Mouse (Mus musculus) lung, postnatal 0 days (tissue): ENCODE measurements around the gene Arl10. TPM values are rescaled to one million over a fixed set of nuclear protein-coding genes. Genes with fewer than 3 reads are reported as not detected.

Experiments
- ATAC-seq: fragments of 200-750 bp; cut with Nextera tagmentation; 2 replicates; pipeline ENCODE4 v1.8.0; 2017; ENCODE audit warnings: moderate library complexity
- DNase-seq: peaks from one replicate; pipeline ENCODE4 v3.0.0-alpha.2; 2016; ENCODE audit warnings: low spot score
- H3K27ac ChIP-seq: fragments of 300-500 bp; sonication (generic); 2 replicates; pipeline ENCODE4 v1.5.1; 2014; ENCODE audit warnings: antibody characterized with exemption, mild to moderate bottlenecking, low read length, mixed read lengths
- H3K27me3 ChIP-seq: fragments of 300-500 bp; sonication (generic); replicated peaks from 2 replicates; pipeline ENCODE4 v1.6.1; 2014; ENCODE audit warnings: low read length, mixed read lengths; ENCODE audit not compliant: insufficient read depth
- H3K36me3 ChIP-seq: fragments of 300-500 bp; sonication (generic); 2 replicates; pipeline ENCODE4 v1.6.1; 2014; ENCODE audit warnings: low read length, mixed read lengths; ENCODE audit not compliant: insufficient read depth
- H3K4me1 ChIP-seq: fragments of 300-500 bp; sonication (generic); 2 replicates; pipeline ENCODE4 v1.6.1; 2014; ENCODE audit warnings: antibody characterized with exemption, low read depth, low read length, mixed read lengths; ENCODE audit not compliant: insufficient read depth
- H3K4me2 ChIP-seq: fragments of 300-500 bp; sonication (generic); replicated peaks from 2 replicates; pipeline ENCODE4 v1.6.1; 2014; ENCODE audit warnings: low read depth, mild to moderate bottlenecking, low read length, moderate library complexity, mixed read lengths
- H3K4me3 ChIP-seq: fragments of 300-500 bp; sonication (generic); 2 replicates; pipeline ENCODE4 v1.5.1; 2014; ENCODE audit warnings: low read depth, low read length
- H3K9ac ChIP-seq: fragments of 300-500 bp; sonication (generic); replicated peaks from 2 replicates; pipeline ENCODE4 v1.6.1; 2014; ENCODE audit warnings: low read depth, mild to moderate bottlenecking
- H3K9me3 ChIP-seq: fragments of 300-500 bp; sonication (generic); 2 replicates; pipeline ENCODE4 v1.6.1; 2016; ENCODE audit warnings: low read length, mixed read lengths
- CTCF ChIP-seq: IDR thresholded peaks from 2 replicates; pipeline ENCODE4 v1.5.1; 2016; ENCODE audit warnings: antibody characterized with exemption, mild to moderate bottlenecking
- EP300 ChIP-seq: IDR thresholded peaks from 2 replicates; pipeline ENCODE4 v1.6.1; 2016; ENCODE audit warnings: antibody characterized with exemption, mild to moderate bottlenecking, control low read depth
- WGBS: fragments of 180-500 bp; shearing (Covaris S2); extraction: QIAGEN DNeasy Blood & Tissue Kit; methylation state at CpG from one replicate; pipeline ENCODE4 v1.1.7; 2014; 5-methylcytosine and 5-hydroxymethylcytosine counted together
- polyA plus RNA-seq: library from polyadenylated mRNA; unstranded; fragments of >200 nt; fragmentation: Nextera tagmentation; extraction: Ambion mirVana; gene quantifications from 2 replicates; pipeline ENCODE4 v1.2.1, GENCODE M21; 2015

Gene Arl10
- polyA plus RNA-seq, 1 experiment from 2014 or later = 21.4 TPM

- no peak for ATAC-seq
- H3K27ac ChIP-seq = 0 out of 2 replicates have a peak overlapping the region, but pooled peaks have one; percentile 79
- peak overlapping the region; percentile 64 for H3K4me2 ChIP-seq
- H3K4me3 ChIP-seq = peak overlapping the region; percentile 83
- H3K9me3 ChIP-seq = no peaks in the 10 kb centered on the region
- no peak for TF ChIP-seq CTCF
- TF ChIP-seq EP300 = no peak
- WGBS = under 1% methylated on average over 19 of the region's 19 CpGs
- H3K36me3 ChIP-seq = no peaks in the 10 kb centered on the region
- peak overlapping the region; percentile 74 for H3K9ac ChIP-seq
- H3K27me3 ChIP-seq = no peaks in the 10 kb centered on the region
- no peak for DNase-seq
- no peaks in the 10 kb centered on the region; the same call in 1 of the 2 replicates for H3K4me1 ChIP-seq
These were observed 674 bp downstream of the Arl10 start for GRCm38 (mm10) chr13:54575489-54575888.

GRCm38 (mm10) chr13:54577652-54578507 is 3.1 kb downstream of the Arl10 start:
- H3K27me3 ChIP-seq = no peaks in the 10 kb centered on the region
- no peak overlapping the region for H3K27ac ChIP-seq
- no peak overlapping the region for H3K4me3 ChIP-seq
- no peaks in the 10 kb centered on the region for H3K9me3 ChIP-seq
- no peak for TF ChIP-seq CTCF
- no peak for TF ChIP-seq EP300
- H3K4me2 ChIP-seq = no peak overlapping the region
- peaks cover 5% of the 10 kb centered on the region; the same call in 1 of the 2 replicates for H3K4me1 ChIP-seq
- no peak for ATAC-seq
- H3K9ac ChIP-seq = no peak overlapping the region
- H3K36me3 ChIP-seq = no peaks in the 10 kb centered on the region
- DNase-seq = no peak
- 88% methylated on average over 21 of the region's 21 CpGs for WGBS

- H3K36me3 ChIP-seq = 0 out of 2 replicates have a peak, but pooled peaks cover 4% of the 10 kb centered on the region
- H3K27me3 ChIP-seq = no peaks in the 10 kb centered on the region
- peaks cover 5% of the 10 kb centered on the region; the same call in 1 of the 2 replicates for H3K4me1 ChIP-seq
- no peak overlapping the region for H3K9ac ChIP-seq
- H3K9me3 ChIP-seq = no peaks in the 10 kb centered on the region
- no peak overlapping the region for H3K4me3 ChIP-seq
- DNase-seq (peak; percentile 67), ATAC-seq (peak; percentile 74)
- no peak overlapping the region for H3K4me2 ChIP-seq
- TF ChIP-seq CTCF = no peak
- TF ChIP-seq EP300 = no peak
- H3K27ac ChIP-seq = peak overlapping the region; percentile 43; the same call in 1 of the 2 replicates
- WGBS = 55% methylated on average over 2 of the region's 2 CpGs
These were observed 6.6 kb downstream of the Arl10 start for GRCm38 (mm10) chr13:54581385-54581784.

GRCm38 (mm10) chr13:54582126-54582525 is 7.3 kb downstream of the Arl10 start:
- Histone ChIP-seq H3K27ac (peak overlapping the region; percentile 26; the same call in 1 of the 2 replicates), H3K4me1 (peaks cover 5% of the 10 kb centered on the region; the same call in 1 of the 2 replicates), H3K4me2 (no peak overlapping the region), H3K27me3 (no peaks in the 10 kb centered on the region), H3K9me3 (no peaks in the 10 kb centered on the region), H3K4me3 (no peak overlapping the region), H3K36me3 (0 out of 2 replicates have a peak, but pooled peaks cover 4% of the 10 kb centered on the region), H3K9ac (no peak overlapping the region)
- WGBS = 41% methylated on average over 10 of the region's 10 CpGs
- no peak for TF ChIP-seq EP300
- no peak for TF ChIP-seq CTCF
- peak; percentile 48 for ATAC-seq
- DNase-seq = peak; percentile 48

- Histone ChIP-seq H3K4me2 (no peak overlapping the region), H3K9me3 (no peaks in the 10 kb centered on the region), H3K36me3 (peaks cover 4% of the 10 kb centered on the region; the same call in 1 of the 2 replicates), H3K27me3 (no peaks in the 10 kb centered on the region), H3K9ac (no peak overlapping the region), H3K4me1 (peaks cover 5% of the 10 kb centered on the region; the same call in 1 of the 2 replicates), H3K27ac (peak overlapping the region; percentile 26; the same call in 1 of the 2 replicates), H3K4me3 (no peak overlapping the region)
- DNase-seq = no peak
- WGBS = 85% methylated on average over 5 of the region's 5 CpGs
- no peak for ATAC-seq
- TF ChIP-seq CTCF = no peak
- no peak for TF ChIP-seq EP300
These were observed 8.0 kb downstream of the Arl10 start for GRCm38 (mm10) chr13:54582860-54583259.

- Histone ChIP-seq H3K9me3 (no peaks in the 10 kb centered on the region), H3K4me1 (peaks cover 6% of the 10 kb centered on the region; the same call in 1 of the 2 replicates), H3K9ac (no peak overlapping the region), H3K4me2 (no peak overlapping the region), H3K27me3 (no peaks in the 10 kb centered on the region), H3K36me3 (peaks cover 4% of the 10 kb centered on the region; the same call in 1 of the 2 replicates), H3K27ac (no peak overlapping the region), H3K4me3 (no peak overlapping the region)
- DNase-seq = no peak
- TF ChIP-seq EP300 = no peak
- TF ChIP-seq CTCF = no peak
- ATAC-seq = no peak
- WGBS = 72% methylated on average over 11 of the region's 11 CpGs
These were observed 11.0 kb downstream of the Arl10 start for GRCm38 (mm10) chr13:54585831-54586230.
